Mouse (Mus musculus) olfactory bulb, adult 2 months (tissue): ENCODE measurements around the gene Ptpn14.

Experiments used
- CTCF ChIP-seq: fragments of 200-500 bp; IDR thresholded peaks from 2 replicates; pipeline ENCODE4 v1.5.1; 2012; ENCODE audit warnings: low read depth, mild to moderate bottlenecking, low read length, moderate library complexity; ENCODE audit not compliant: insufficient read depth
- POLR2A ChIP-seq: fragments of 200-500 bp; IDR thresholded peaks from 2 replicates; pipeline ENCODE4 v1.6.1; 2012; ENCODE audit warnings: mild to moderate bottlenecking, low read depth, low read length, moderate library complexity; ENCODE audit not compliant: insufficient read depth

- TF ChIP-seq CTCF (no peak), POLR2A (no peak)
Observed at GRCm38 (mm10) chr1:189707014-189707413, 21.1 kb upstream of the Ptpn14 start.
